Comparison of ENCODE assay signal across 8 mouse cellular contexts in the genomic region with DNA sequence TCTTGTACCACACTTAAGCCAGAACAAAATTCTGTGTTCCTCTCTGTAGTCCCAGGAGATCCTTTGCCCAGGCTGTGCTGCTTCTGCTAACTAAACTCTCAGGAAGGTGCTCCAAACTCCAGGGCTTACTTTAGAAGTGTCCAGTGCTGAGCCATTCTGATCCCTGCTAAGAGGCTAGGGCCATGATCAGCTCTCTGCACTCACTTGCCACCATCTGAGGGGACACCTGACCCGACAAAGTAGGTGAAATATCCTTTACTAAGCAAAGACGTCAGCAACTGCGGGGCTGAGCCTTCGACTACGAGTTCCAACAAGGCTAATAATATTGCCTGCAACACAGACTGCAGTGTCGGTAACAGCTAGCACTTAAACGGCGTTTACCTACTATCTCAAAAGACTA. TPM values are rescaled to one million over a fixed set of nuclear protein-coding genes. Genes with fewer than 3 reads are reported as not detected.
DNase-seq lines count a peak whose midpoint lies in the region; TF ChIP-seq lines count a peak whose summit lies in the region.

No protein-coding gene starts in this region.

- no peak overlapping the region for H3K27ac ChIP-seq in thymus, adult 2 months (ENCODE audit: control insufficient read depth, insufficient read depth, low read length)
- H3K27ac ChIP-seq in limb, embryonic 10.5 days = 0 out of 2 replicates have a peak overlapping the region, but pooled peaks have one; percentile 88
- no peak overlapping the region for H3K27ac ChIP-seq in olfactory bulb, adult 2 months (ENCODE audit: insufficient read depth, low read depth, low read length)

- WGBS in thymus, adult 2 months = 2% methylated on average over 8 of the region's 8 CpGs
- 3% methylated on average over 8 of the region's 8 CpGs for whole genome bisulfite sequencing in limb, embryonic 10.5 days
- 2% methylated on average over 8 of the region's 8 CpGs for WGBS in olfactory bulb, adult 2 months

- peaks cover 9% of the 10 kb centered on the region for H3K4me1 ChIP-seq in thymus, adult 2 months (replicated peaks; ENCODE audit: control insufficient read depth, insufficient read depth, low read length)
- peaks cover 17% of the 10 kb centered on the region for H3K4me1 ChIP-seq in limb, embryonic 10.5 days
- H3K4me1 ChIP-seq in olfactory bulb, adult 2 months (ENCODE audit: control insufficient read depth, insufficient read depth, low read length) = peaks cover 12% of the 10 kb centered on the region; the same call in 1 of the 2 replicates

- H3K9me3 ChIP-seq in limb, embryonic 10.5 days (replicated peaks) = no peaks in the 10 kb centered on the region

- no peaks in the 10 kb centered on the region for H3K27me3 ChIP-seq in thymus, adult 2 months (ENCODE audit: control insufficient read depth, insufficient read depth, low read length)
- no peaks in the 10 kb centered on the region for H3K27me3 ChIP-seq in limb, embryonic 10.5 days (ENCODE audit: low read depth, poor library complexity, severe bottlenecking)

- no peaks in the 10 kb centered on the region for H3K36me3 ChIP-seq in thymus, adult 2 months (ENCODE audit: control insufficient read depth, insufficient read depth, low read length)
- peaks cover 20% of the 10 kb centered on the region for H3K36me3 ChIP-seq in limb, embryonic 10.5 days

- DNase-seq in embryo, embryonic 10 days (ENCODE audit: low spot score) = peak; percentile 23
- no peak for DNase-seq in embryo, embryonic 10.5 days (ENCODE audit: low spot score)
- DNase-seq in thymus, postnatal 0 days (ENCODE audit: low spot score) = peak; percentile 7
- DNase-seq in thymus, adult 2 months = no peak
- DNase-seq in limb, embryonic 10.5 days (ENCODE audit: low spot score) = peak; percentile 35
- DNase-seq in right cerebral cortex, adult 18-20 months = no peak
- no peak for DNase-seq in layer of hippocampus, adult 9-11 months

- no peak for TF ChIP-seq CTCF in thymus, adult 2 months (IDR thresholded peaks at IDR 0.05; ENCODE audit: borderline replicate concordance, control insufficient read depth, extremely low read depth, insufficient read depth, low read length, poor library complexity)
- no peak for TF ChIP-seq CTCF in olfactory bulb, adult 2 months (IDR thresholded peaks at IDR 0.05; ENCODE audit: insufficient read depth, low read depth, low read length)

- H3K4me3 ChIP-seq in thymus, adult 2 months (ENCODE audit: control insufficient read depth, insufficient read depth, low read length) = no peak overlapping the region
- peak overlapping the region; percentile 83 for H3K4me3 ChIP-seq in limb, embryonic 10.5 days
- H3K4me3 ChIP-seq in olfactory bulb, adult 2 months (ENCODE audit: insufficient read depth, low read depth, low read length) = peak overlapping the region; percentile 66

- no peak for TF ChIP-seq POLR2A in thymus, adult 2 months (IDR thresholded peaks at IDR 0.05; ENCODE audit: control insufficient read depth, extremely low read depth, insufficient read depth, low read length, poor library complexity)
- no peak for TF ChIP-seq POLR2A in olfactory bulb, adult 2 months (IDR thresholded peaks at IDR 0.05; ENCODE audit: insufficient read depth, low read depth, low read length)

RNA-seq across cellular contexts. Expression of gene Qdpr, which starts 0.8 kb away (rescaled TPM):
- 125 and 126 TPM in 2 replicates for polyA plus RNA-seq in thymus, postnatal 0 days (2015; fragmentation: Nextera tagmentation; extraction: Ambion mirVana)
- polyA plus RNA-seq in thymus, adult 2 months (2012; rRNA removed) = 52.3 and 54.3 TPM in 2 replicates
- polyA plus RNA-seq in limb, embryonic 10.5 days (2016; fragmentation: Nextera tagmentation; extraction: Ambion mirVana) = 129 and 133 TPM in 2 replicates
- not detected in 2 replicates for polyA plus RNA-seq in olfactory bulb, adult 2 months (2012; ENCODE audit: insufficient read depth, insufficient read length, low replicate concordance, missing spikeins)

RNA-seq across cellular contexts. Expression of gene Clrn2, which starts 4.3 kb away (rescaled TPM):
- not detected in 2 replicates for polyA plus RNA-seq in thymus, postnatal 0 days (2015; fragmentation: Nextera tagmentation; extraction: Ambion mirVana)
- not detected in 2 replicates for polyA plus RNA-seq in thymus, adult 2 months (2012; rRNA removed)
- not detected in 2 replicates for polyA plus RNA-seq in limb, embryonic 10.5 days (2016; fragmentation: Nextera tagmentation; extraction: Ambion mirVana)
- not detected in 2 replicates for polyA plus RNA-seq in olfactory bulb, adult 2 months (2012; ENCODE audit: insufficient read depth, insufficient read length, low replicate concordance, missing spikeins)

RNA-seq across cellular contexts. Expression of gene Lap3, which starts 44.0 kb away (rescaled TPM):
- 45.1 and 48.1 TPM in 2 replicates for polyA plus RNA-seq in thymus, postnatal 0 days (2015; fragmentation: Nextera tagmentation; extraction: Ambion mirVana)
- 14.5 and 14.9 TPM in 2 replicates for polyA plus RNA-seq in thymus, adult 2 months (2012; rRNA removed)
- polyA plus RNA-seq in limb, embryonic 10.5 days (2016; fragmentation: Nextera tagmentation; extraction: Ambion mirVana) = 103 and 121 TPM in 2 replicates
- polyA plus RNA-seq in olfactory bulb, adult 2 months (2012; ENCODE audit: insufficient read depth, insufficient read length, low replicate concordance, missing spikeins) = not detected in 2 replicates

Comparison
In these comparisons a context has a peak if more than half of its experiments do, and no peak if none do; other contexts are left out.
1. DNase-seq: peak in embryo, embryonic 10 days (single experiment), thymus, postnatal 0 days (single experiment) and limb, embryonic 10.5 days (single experiment); none in embryo, embryonic 10.5 days (single experiment), thymus, adult 2 months (single experiment), right cerebral cortex, adult 18-20 months (single experiment) and layer of hippocampus, adult 9-11 months (single experiment).
2. RNA of gene Lap3, which starts 44.0 kb away (polyA plus RNA-seq): 103 to 121 TPM in limb, embryonic 10.5 days, 45.1 to 48.1 TPM in thymus, postnatal 0 days and 14.5 to 14.9 TPM in thymus, adult 2 months; not detected in olfactory bulb, adult 2 months; every median in the first group is over 10 times any median in the second.